ENCODE assay signal across 16 mouse cellular contexts in the genomic region with DNA sequence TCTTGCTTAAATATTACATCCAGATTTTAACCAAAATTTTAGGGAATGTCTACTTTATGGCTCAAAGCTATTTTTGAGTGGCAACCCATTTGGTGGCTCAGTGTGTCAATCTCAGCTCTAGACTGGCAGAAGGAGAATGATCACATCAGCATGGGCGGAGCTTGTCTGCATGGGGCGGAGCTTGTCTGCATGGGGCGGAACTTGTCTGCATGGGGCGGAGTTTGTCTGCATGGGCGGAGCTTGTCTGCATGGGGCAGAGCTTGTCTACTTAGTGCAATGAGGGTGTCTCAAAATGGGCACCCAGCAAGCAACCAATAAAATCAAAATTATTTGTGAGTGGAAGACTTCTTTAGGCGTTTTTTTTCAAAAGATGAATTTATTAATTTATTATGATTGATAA.
"Had no signal": no experiment of that assay in that cellular context is flagged by ENCODE, and none has a peak within 500 bp of the region (broad histone marks: within the 10 kb centered on the region; RNA-seq: fewer than 3 reads in every experiment).

No protein-coding gene starts in this region.

- H3K27ac ChIP-seq: layer of hippocampus, adult 2 months; limb, embryonic 12.5 days; liver, embryonic 14.5 days; macrophage; midbrain, embryonic 12.5 days; neural tube, embryonic 15.5 days; stomach, postnatal 0 days had no signal

- DNase-seq: kidney, adult 18-20 months; kidney, postnatal 10 days; kidney, postnatal 4 days; lung, adult 2 months; thymus, adult 2 months; thymus, postnatal 25 days had no signal

- ATAC-seq: lung, postnatal 0 days had no signal

- H3K4me1 ChIP-seq: limb, embryonic 12.5 days; megakaryocyte, embryonic 14.5 days; midbrain, embryonic 12.5 days; neural tube, embryonic 15.5 days had no signal

- H3K36me3 ChIP-seq: limb, embryonic 12.5 days; midbrain, embryonic 12.5 days; neural tube, embryonic 15.5 days had no signal

- H3K9me3 ChIP-seq: limb, embryonic 12.5 days; midbrain, embryonic 12.5 days; neural tube, embryonic 15.5 days had no signal

- H3K9ac ChIP-seq: limb, embryonic 12.5 days; liver, embryonic 14.5 days; midbrain, embryonic 12.5 days; neural tube, embryonic 15.5 days had no signal

- H3K4me3 ChIP-seq: layer of hippocampus, adult 2 months; limb, embryonic 12.5 days; megakaryocyte, embryonic 14.5 days; midbrain, embryonic 12.5 days; myocyte; neural tube, embryonic 15.5 days had no signal

- H3K27me3 ChIP-seq: limb, embryonic 12.5 days; megakaryocyte, embryonic 14.5 days; midbrain, embryonic 12.5 days; neural tube, embryonic 15.5 days had no signal

- H3K4me2 ChIP-seq: limb, embryonic 12.5 days; midbrain, embryonic 12.5 days; neural tube, embryonic 15.5 days had no signal
